Mouse (Mus musculus): ENCODE measurements around the gene Neurl2. TPM values are rescaled to one million over a fixed set of nuclear protein-coding genes. Genes with fewer than 3 reads are reported as not detected.
A peak's percentile ranks its signal among the peaks of the same experiment; 100 is the strongest.

The Neurl2 gene
- polyA plus RNA-seq, 1 experiment from 2014 or later: 4.6 TPM

- Histone ChIP-seq H3K27me3 (replicated peaks; ENCODE audit: control insufficient read depth, insufficient read depth, low read length) (no peaks in the 10 kb centered on the region), H3K4me2 (replicated peaks; ENCODE audit: low read depth) (no peak overlapping the region), H3K9ac (ENCODE audit: low read depth, low read length) (no peak overlapping the region), H3K27ac (ENCODE audit: low read depth, low read length) (no peak overlapping the region), H3K36me3 (ENCODE audit: control insufficient read depth, insufficient read depth) (peaks cover 73% of the 10 kb centered on the region), H3K4me1 (replicated peaks; ENCODE audit: control insufficient read depth, insufficient read depth, low read length) (no peaks in the 10 kb centered on the region), H3K9me3 (ENCODE audit: control insufficient read depth) (no peaks in the 10 kb centered on the region), H3K4me3 (ENCODE audit: low read depth, low read length) (no peak overlapping the region)
- peak; percentile 29; the same call in 1 of the 2 replicates for ATAC-seq
- peak; percentile 81 for TF ChIP-seq CTCF (IDR thresholded peaks at IDR 0.05; ENCODE audit: low read depth)
- WGBS: 49% methylated on average over 3 of the region's 3 CpGs
Observed at GRCm38 (mm10) chr2:164793236-164793635, 40.0 kb downstream of the Neurl2 start.

GRCm38 (mm10) chr2:164792400-164793190 lies 40.7 kb downstream of the Neurl2 start:
- WGBS: 83% methylated on average over 12 of the region's 12 CpGs
- no peak for TF ChIP-seq CTCF (IDR thresholded peaks at IDR 0.05; ENCODE audit: low read depth)
- peak; percentile 22; the same call in 1 of the 2 replicates for ATAC-seq
- peak overlapping the region; percentile 60 for H3K27ac ChIP-seq (ENCODE audit: low read depth, low read length)
- no peaks in the 10 kb centered on the region for H3K4me1 ChIP-seq (replicated peaks; ENCODE audit: control insufficient read depth, insufficient read depth, low read length)
- no peak overlapping the region for H3K4me3 ChIP-seq (ENCODE audit: low read depth, low read length)
- H3K9ac ChIP-seq (ENCODE audit: low read depth, low read length): no peak overlapping the region
- no peak overlapping the region for H3K4me2 ChIP-seq (replicated peaks; ENCODE audit: low read depth)
- H3K36me3 ChIP-seq (ENCODE audit: control insufficient read depth, insufficient read depth): peaks cover 67% of the 10 kb centered on the region
- no peaks in the 10 kb centered on the region for H3K9me3 ChIP-seq (ENCODE audit: control insufficient read depth)
- no peaks in the 10 kb centered on the region for H3K27me3 ChIP-seq (replicated peaks; ENCODE audit: control insufficient read depth, insufficient read depth, low read length)

GRCm38 (mm10) chr2:164791841-164792261 lies 41.4 kb downstream of the Neurl2 start:
- H3K27ac ChIP-seq (ENCODE audit: low read depth, low read length): peak overlapping the region; percentile 60
- 93% methylated on average over 18 of the region's 18 CpGs for WGBS
- ATAC-seq: no peak
- no peaks in the 10 kb centered on the region for H3K27me3 ChIP-seq (replicated peaks; ENCODE audit: control insufficient read depth, insufficient read depth, low read length)
- H3K9ac ChIP-seq (ENCODE audit: low read depth, low read length): no peak overlapping the region
- no peak for TF ChIP-seq CTCF (IDR thresholded peaks at IDR 0.05; ENCODE audit: low read depth)
- H3K4me1 ChIP-seq (replicated peaks; ENCODE audit: control insufficient read depth, insufficient read depth, low read length): no peaks in the 10 kb centered on the region
- H3K4me2 ChIP-seq (replicated peaks; ENCODE audit: low read depth): no peak overlapping the region
- H3K36me3 ChIP-seq (ENCODE audit: control insufficient read depth, insufficient read depth): peaks cover 62% of the 10 kb centered on the region
- no peaks in the 10 kb centered on the region for H3K9me3 ChIP-seq (ENCODE audit: control insufficient read depth)
- no peak overlapping the region for H3K4me3 ChIP-seq (ENCODE audit: low read depth, low read length)

GRCm38 (mm10) chr2:164790451-164790850 lies 42.8 kb downstream of the Neurl2 start:
- Histone ChIP-seq H3K4me2 (replicated peaks; ENCODE audit: low read depth) (no peak overlapping the region), H3K4me1 (replicated peaks; ENCODE audit: control insufficient read depth, insufficient read depth, low read length) (no peaks in the 10 kb centered on the region), H3K4me3 (ENCODE audit: low read depth, low read length) (no peak overlapping the region), H3K27ac (ENCODE audit: low read depth, low read length) (no peak overlapping the region), H3K9me3 (ENCODE audit: control insufficient read depth) (no peaks in the 10 kb centered on the region), H3K27me3 (replicated peaks; ENCODE audit: control insufficient read depth, insufficient read depth, low read length) (no peaks in the 10 kb centered on the region), H3K9ac (ENCODE audit: low read depth, low read length) (no peak overlapping the region), H3K36me3 (ENCODE audit: control insufficient read depth, insufficient read depth) (peaks cover 48% of the 10 kb centered on the region)
- ATAC-seq: no peak
- WGBS: 56% methylated on average over 4 of the region's 4 CpGs
- no peak for TF ChIP-seq CTCF (IDR thresholded peaks at IDR 0.05; ENCODE audit: low read depth)

GRCm38 (mm10) chr2:164788411-164788810 lies 44.8 kb downstream of the Neurl2 start:
- Histone ChIP-seq H3K9me3 (ENCODE audit: control insufficient read depth) (no peaks in the 10 kb centered on the region), H3K27ac (ENCODE audit: low read depth, low read length) (no peak overlapping the region), H3K4me3 (ENCODE audit: low read depth, low read length) (no peak overlapping the region), H3K9ac (ENCODE audit: low read depth, low read length) (no peak overlapping the region), H3K4me2 (replicated peaks; ENCODE audit: low read depth) (no peak overlapping the region), H3K27me3 (replicated peaks; ENCODE audit: control insufficient read depth, insufficient read depth, low read length) (no peaks in the 10 kb centered on the region), H3K36me3 (ENCODE audit: control insufficient read depth, insufficient read depth) (peaks cover 34% of the 10 kb centered on the region), H3K4me1 (replicated peaks; ENCODE audit: control insufficient read depth, insufficient read depth, low read length) (0 out of 2 replicates have a peak, but pooled peaks cover 6% of the 10 kb centered on the region)
- 60% methylated on average over 4 of the region's 4 CpGs for WGBS
- no peak for ATAC-seq
- no peak for TF ChIP-seq CTCF (IDR thresholded peaks at IDR 0.05; ENCODE audit: low read depth)

GRCm38 (mm10) chr2:164787779-164788178 lies 45.5 kb downstream of the Neurl2 start:
- Histone ChIP-seq H3K9ac (ENCODE audit: low read depth, low read length) (no peak overlapping the region), H3K4me3 (ENCODE audit: low read depth, low read length) (no peak overlapping the region), H3K36me3 (ENCODE audit: control insufficient read depth, insufficient read depth) (peaks cover 31% of the 10 kb centered on the region), H3K27me3 (replicated peaks; ENCODE audit: control insufficient read depth, insufficient read depth, low read length) (no peaks in the 10 kb centered on the region), H3K4me1 (replicated peaks; ENCODE audit: control insufficient read depth, insufficient read depth, low read length) (0 out of 2 replicates have a peak, but pooled peaks cover 6% of the 10 kb centered on the region), H3K4me2 (replicated peaks; ENCODE audit: low read depth) (no peak overlapping the region; the same call in 1 of the 2 replicates), H3K9me3 (ENCODE audit: control insufficient read depth) (no peaks in the 10 kb centered on the region), H3K27ac (ENCODE audit: low read depth, low read length) (no peak overlapping the region)
- TF ChIP-seq CTCF (IDR thresholded peaks at IDR 0.05; ENCODE audit: low read depth): no peak
- 81% methylated on average over 10 of the region's 10 CpGs for WGBS
- ATAC-seq: no peak

All from intestine, postnatal 0 days (tissue).